Mouse (Mus musculus): ENCODE results near the gene Enpep. TPM values are rescaled to one million over a fixed set of nuclear protein-coding genes. Genes with fewer than 3 reads are reported as not detected.

The Enpep gene
- polyA plus RNA-seq, 1 experiment from 2014 or later = 51.5 TPM

- Histone ChIP-seq H3K4me3 (ENCODE audit: low read length) (no peak overlapping the region), H3K4me2 (ENCODE audit: low read depth, low read length) (no peak overlapping the region), H3K9me3 (ENCODE audit: control insufficient read depth, low read length) (no peaks in the 10 kb centered on the region), H3K36me3 (ENCODE audit: control insufficient read depth, insufficient read depth, low read length) (no peaks in the 10 kb centered on the region), H3K4me1 (replicated peaks; ENCODE audit: control insufficient read depth, insufficient read depth, low read length) (peaks cover 5% of the 10 kb centered on the region; the same call in 1 of the 2 replicates), H3K27me3 (ENCODE audit: control insufficient read depth, insufficient read depth, low read depth, low read length) (no peaks in the 10 kb centered on the region), H3K9ac (ENCODE audit: low read length) (no peak overlapping the region), H3K27ac (ENCODE audit: low read length) (no peak overlapping the region)
- ATAC-seq (ENCODE audit: low read depth) = no peak
- 60% methylated on average over 11 of the region's 11 CpGs for WGBS
These were observed 18.9 kb upstream of the Enpep start for GRCm38 (mm10) chr3:129351320-129351877.

GRCm38 (mm10) chr3:129347277-129347676 is 14.8 kb upstream of the Enpep start:
- 85% methylated on average over 10 of the region's 10 CpGs for WGBS
- no peak overlapping the region for H3K4me2 ChIP-seq (ENCODE audit: low read depth, low read length)
- no peak for ATAC-seq (ENCODE audit: low read depth)
- peaks cover 5% of the 10 kb centered on the region; the same call in 1 of the 2 replicates for H3K4me1 ChIP-seq (replicated peaks; ENCODE audit: control insufficient read depth, insufficient read depth, low read length)
- H3K27me3 ChIP-seq (ENCODE audit: control insufficient read depth, insufficient read depth, low read depth, low read length) = no peaks in the 10 kb centered on the region
- no peak overlapping the region for H3K9ac ChIP-seq (ENCODE audit: low read length)
- no peaks in the 10 kb centered on the region for H3K9me3 ChIP-seq (ENCODE audit: control insufficient read depth, low read length)
- no peak overlapping the region for H3K4me3 ChIP-seq (ENCODE audit: low read length)
- no peaks in the 10 kb centered on the region for H3K36me3 ChIP-seq (ENCODE audit: control insufficient read depth, insufficient read depth, low read length)
- H3K27ac ChIP-seq (ENCODE audit: low read length) = no peak overlapping the region

GRCm38 (mm10) chr3:129342767-129343166 is 10.2 kb upstream of the Enpep start:
- H3K4me2 ChIP-seq (ENCODE audit: low read depth, low read length) = no peak overlapping the region
- 96% methylated on average over 1 of the region's 1 CpGs for WGBS
- no peaks in the 10 kb centered on the region for H3K9me3 ChIP-seq (ENCODE audit: control insufficient read depth, low read length)
- no peaks in the 10 kb centered on the region for H3K36me3 ChIP-seq (ENCODE audit: control insufficient read depth, insufficient read depth, low read length)
- no peak overlapping the region for H3K27ac ChIP-seq (ENCODE audit: low read length)
- no peak overlapping the region for H3K4me3 ChIP-seq (ENCODE audit: low read length)
- H3K27me3 ChIP-seq (ENCODE audit: control insufficient read depth, insufficient read depth, low read depth, low read length) = no peaks in the 10 kb centered on the region
- peaks cover 8% of the 10 kb centered on the region for H3K4me1 ChIP-seq (replicated peaks; ENCODE audit: control insufficient read depth, insufficient read depth, low read length)
- H3K9ac ChIP-seq (ENCODE audit: low read length) = no peak overlapping the region
- no peak for ATAC-seq (ENCODE audit: low read depth)

GRCm38 (mm10) chr3:129341066-129341465 is 8.5 kb upstream of the Enpep start:
- no peak overlapping the region for H3K4me3 ChIP-seq (ENCODE audit: low read length)
- H3K9ac ChIP-seq (ENCODE audit: low read length) = no peak overlapping the region
- peaks cover 17% of the 10 kb centered on the region for H3K4me1 ChIP-seq (replicated peaks; ENCODE audit: control insufficient read depth, insufficient read depth, low read length)
- H3K36me3 ChIP-seq (ENCODE audit: control insufficient read depth, insufficient read depth, low read length) = no peaks in the 10 kb centered on the region
- H3K27me3 ChIP-seq (ENCODE audit: control insufficient read depth, insufficient read depth, low read depth, low read length) = no peaks in the 10 kb centered on the region
- H3K4me2 ChIP-seq (ENCODE audit: low read depth, low read length) = no peak overlapping the region
- H3K27ac ChIP-seq (ENCODE audit: low read length) = no peak overlapping the region
- no peaks in the 10 kb centered on the region for H3K9me3 ChIP-seq (ENCODE audit: control insufficient read depth, low read length)
- no peak for ATAC-seq (ENCODE audit: low read depth)

- 17% methylated on average over 14 of the region's 14 CpGs for WGBS
These were observed 6.0 kb upstream of the Enpep start for GRCm38 (mm10) chr3:129338296-129339091.

GRCm38 (mm10) chr3:129332142-129332541 is 378 bp downstream of the Enpep start:
- Histone ChIP-seq H3K4me1 (replicated peaks; ENCODE audit: control insufficient read depth, insufficient read depth, low read length) (peaks cover 20% of the 10 kb centered on the region), H3K27me3 (ENCODE audit: control insufficient read depth, insufficient read depth, low read depth, low read length) (no peaks in the 10 kb centered on the region), H3K9me3 (ENCODE audit: control insufficient read depth, low read length) (no peaks in the 10 kb centered on the region), H3K4me2 (ENCODE audit: low read depth, low read length) (peak overlapping the region; percentile 61), H3K27ac (ENCODE audit: low read length) (peak overlapping the region; percentile 60), H3K9ac (ENCODE audit: low read length) (peak overlapping the region; percentile 55), H3K4me3 (ENCODE audit: low read length) (peak overlapping the region; percentile 50), H3K36me3 (ENCODE audit: control insufficient read depth, insufficient read depth, low read length) (no peaks in the 10 kb centered on the region)
- ATAC-seq (ENCODE audit: low read depth) = peak; percentile 46
- WGBS = 12% methylated on average over 7 of the region's 7 CpGs

More at GRCm38 (mm10) chr3:129338296-129339091, 6.0 kb upstream of the Enpep start:
- Histone ChIP-seq H3K4me2 (ENCODE audit: low read depth, low read length) (peak overlapping the region; percentile 46), H3K9me3 (ENCODE audit: control insufficient read depth, low read length) (no peaks in the 10 kb centered on the region), H3K4me3 (ENCODE audit: low read length) (peak overlapping the region; percentile 3; the same call in 1 of the 2 replicates), H3K9ac (ENCODE audit: low read length) (no peak overlapping the region), H3K36me3 (ENCODE audit: control insufficient read depth, insufficient read depth, low read length) (no peaks in the 10 kb centered on the region), H3K4me1 (replicated peaks; ENCODE audit: control insufficient read depth, insufficient read depth, low read length) (peaks cover 23% of the 10 kb centered on the region), H3K27ac (ENCODE audit: low read length) (peak overlapping the region; percentile 52; the same call in 1 of the 2 replicates), H3K27me3 (ENCODE audit: control insufficient read depth, insufficient read depth, low read depth, low read length) (no peaks in the 10 kb centered on the region)
- ATAC-seq (ENCODE audit: low read depth) = peak; percentile 70

GRCm38 (mm10) chr3:129331427-129331826 is 1.1 kb downstream of the Enpep start:
- Histone ChIP-seq H3K9ac (ENCODE audit: low read length) (peak overlapping the region; percentile 55; the same call in 1 of the 2 replicates), H3K4me3 (ENCODE audit: low read length) (peak overlapping the region; percentile 50), H3K4me1 (replicated peaks; ENCODE audit: control insufficient read depth, insufficient read depth, low read length) (peaks cover 18% of the 10 kb centered on the region), H3K4me2 (ENCODE audit: low read depth, low read length) (peak overlapping the region; percentile 61), H3K9me3 (ENCODE audit: control insufficient read depth, low read length) (no peaks in the 10 kb centered on the region), H3K27me3 (ENCODE audit: control insufficient read depth, insufficient read depth, low read depth, low read length) (no peaks in the 10 kb centered on the region), H3K27ac (ENCODE audit: low read length) (no peak overlapping the region), H3K36me3 (ENCODE audit: control insufficient read depth, insufficient read depth, low read length) (no peaks in the 10 kb centered on the region)
- WGBS = 61% methylated on average over 6 of the region's 6 CpGs
- 0 out of 2 replicates have a peak, but pooled peaks have one; percentile 8 for ATAC-seq (ENCODE audit: low read depth)

- H3K9me3 ChIP-seq (ENCODE audit: control insufficient read depth, low read length) = no peaks in the 10 kb centered on the region
- H3K36me3 ChIP-seq (ENCODE audit: control insufficient read depth, insufficient read depth, low read length) = no peaks in the 10 kb centered on the region
- WGBS = 33% methylated on average over 4 of the region's 4 CpGs
- no peak overlapping the region for H3K4me3 ChIP-seq (ENCODE audit: low read length)
- ATAC-seq (ENCODE audit: low read depth) = no peak
- H3K4me2 ChIP-seq (ENCODE audit: low read depth, low read length) = peak overlapping the region; percentile 8
- H3K4me1 ChIP-seq (replicated peaks; ENCODE audit: control insufficient read depth, insufficient read depth, low read length) = peaks cover 8% of the 10 kb centered on the region
- H3K27ac ChIP-seq (ENCODE audit: low read length) = no peak overlapping the region
- no peaks in the 10 kb centered on the region for H3K27me3 ChIP-seq (ENCODE audit: control insufficient read depth, insufficient read depth, low read depth, low read length)
- H3K9ac ChIP-seq (ENCODE audit: low read length) = no peak overlapping the region
These were observed 4.5 kb downstream of the Enpep start for GRCm38 (mm10) chr3:129328056-129328455.

GRCm38 (mm10) chr3:129321585-129321984 is 10.9 kb downstream of the Enpep start:
- Histone ChIP-seq H3K36me3 (ENCODE audit: control insufficient read depth, insufficient read depth, low read length) (no peaks in the 10 kb centered on the region), H3K27ac (ENCODE audit: low read length) (no peak overlapping the region), H3K9me3 (ENCODE audit: control insufficient read depth, low read length) (no peaks in the 10 kb centered on the region), H3K9ac (ENCODE audit: low read length) (no peak overlapping the region), H3K4me1 (replicated peaks; ENCODE audit: control insufficient read depth, insufficient read depth, low read length) (peaks cover 7% of the 10 kb centered on the region), H3K27me3 (ENCODE audit: control insufficient read depth, insufficient read depth, low read depth, low read length) (no peaks in the 10 kb centered on the region), H3K4me2 (ENCODE audit: low read depth, low read length) (no peak overlapping the region), H3K4me3 (ENCODE audit: low read length) (no peak overlapping the region)
- peak; percentile 62; the same call in 1 of the 2 replicates for ATAC-seq (ENCODE audit: low read depth)
- WGBS = 18% methylated on average over 6 of the region's 6 CpGs

Data from lung, embryonic 16.5 days (tissue).